Mouse (Mus musculus) yolk sac, embryonic 10.5 days (tissue): ENCODE measurements around the gene Cavin1.

Experiments used
- DNase-seq: peaks from one replicate; pipeline ENCODE4 v3.0.0-alpha.2; 2017; ENCODE audit warnings: low spot score

The Cavin1 gene

GRCm38 (mm10) chr11:100981236-100981635, 10.5 kb upstream of the Cavin1 start:
- no peak for DNase-seq

- DNase-seq = no peak
Observed at GRCm38 (mm10) chr11:100980438-100980837, 9.8 kb upstream of the Cavin1 start.

GRCm38 (mm10) chr11:100979887-100980286, 9.2 kb upstream of the Cavin1 start:
- peak; percentile 68 for DNase-seq

- DNase-seq = no peak
Observed at GRCm38 (mm10) chr11:100975241-100975640, 4.6 kb upstream of the Cavin1 start.

- DNase-seq = no peak
Observed at GRCm38 (mm10) chr11:100974381-100974970, 3.8 kb upstream of the Cavin1 start.

- DNase-seq = no peak
Observed at GRCm38 (mm10) chr11:100973245-100973644, 2.6 kb upstream of the Cavin1 start.

GRCm38 (mm10) chr11:100971455-100971854, 768 bp upstream of the Cavin1 start:
- DNase-seq = no peak

- peak; percentile 55 for DNase-seq
Observed at GRCm38 (mm10) chr11:100969744-100970556, 737 bp downstream of the Cavin1 start.

- DNase-seq = no peak
Observed at GRCm38 (mm10) chr11:100969189-100969743, 1.4 kb downstream of the Cavin1 start.

GRCm38 (mm10) chr11:100968501-100968900, 2.2 kb downstream of the Cavin1 start:
- no peak for DNase-seq

- no peak for DNase-seq
Observed at GRCm38 (mm10) chr11:100967881-100968420, 2.7 kb downstream of the Cavin1 start.

GRCm38 (mm10) chr11:100967376-100967775, 3.3 kb downstream of the Cavin1 start:
- DNase-seq = no peak

- DNase-seq = no peak
Observed at GRCm38 (mm10) chr11:100965760-100966159, 4.9 kb downstream of the Cavin1 start.

- no peak for DNase-seq
Observed at GRCm38 (mm10) chr11:100964901-100965542, 5.7 kb downstream of the Cavin1 start.

GRCm38 (mm10) chr11:100964180-100964579, 6.5 kb downstream of the Cavin1 start:
- DNase-seq = no peak

- DNase-seq = no peak
Observed at GRCm38 (mm10) chr11:100963647-100964046, 7.0 kb downstream of the Cavin1 start.

- no peak for DNase-seq
Observed at GRCm38 (mm10) chr11:100962371-100962911, 8.2 kb downstream of the Cavin1 start.

- no peak for DNase-seq
Observed at GRCm38 (mm10) chr11:100960540-100960939, 10.1 kb downstream of the Cavin1 start.

GRCm38 (mm10) chr11:100959826-100960225, 10.9 kb downstream of the Cavin1 start:
- DNase-seq = no peak

GRCm38 (mm10) chr11:100959464-100959810, 11.2 kb downstream of the Cavin1 start:
- peak; percentile 47 for DNase-seq

- no peak for DNase-seq
Observed at GRCm38 (mm10) chr11:100958613-100959463, 11.8 kb downstream of the Cavin1 start.
